Mouse (Mus musculus) lung, embryonic 16.5 days (tissue): ENCODE measurements at regions not wholly inside any gene's neighbourhood (a gene's known extent, or its start where the extent isn't known, plus 50 kb on each side); places are given as distances from the start of the nearest gene placed in this dataset.

ENCODE experiments used
- ATAC-seq: fragments of 200-750 bp; cut with Nextera tagmentation; 2 replicates; pipeline ENCODE4 v1.8.0; 2017; ENCODE audit warnings: low read depth, mild to moderate bottlenecking, moderate library complexity
- H3K27ac ChIP-seq: fragments of 300-500 bp; sonication (generic); 2 replicates; pipeline ENCODE4 v1.5.1; 2014; ENCODE audit warnings: mild to moderate bottlenecking, control low read depth, low read length
- H3K27me3 ChIP-seq: fragments of 300-500 bp; sonication (generic); 2 replicates; pipeline ENCODE4 v1.6.1; 2014; ENCODE audit warnings: low read depth, low read length, mixed read lengths; ENCODE audit not compliant: control insufficient read depth, insufficient read depth
- H3K36me3 ChIP-seq: fragments of 300-500 bp; sonication (generic); 2 replicates; pipeline ENCODE4 v1.6.1; 2014; ENCODE audit warnings: low read length; ENCODE audit not compliant: control insufficient read depth, insufficient read depth
- H3K4me1 ChIP-seq: fragments of 300-500 bp; sonication (generic); replicated peaks from 2 replicates; pipeline ENCODE4 v1.6.1; 2014; ENCODE audit warnings: low read length, mixed read lengths; ENCODE audit not compliant: control insufficient read depth, insufficient read depth
- H3K4me2 ChIP-seq: fragments of 300-500 bp; sonication (generic); 2 replicates; pipeline ENCODE4 v1.6.1; 2014; ENCODE audit warnings: low read depth, low read length, control low read depth
- H3K4me3 ChIP-seq: fragments of 300-500 bp; sonication (generic); 2 replicates; pipeline ENCODE4 v1.5.1; 2014; ENCODE audit warnings: mild to moderate bottlenecking, low read length, control low read depth
- H3K9ac ChIP-seq: fragments of 300-500 bp; sonication (generic); 2 replicates; pipeline ENCODE4 v1.6.1; 2014; ENCODE audit warnings: low read length, control low read depth
- H3K9me3 ChIP-seq: fragments of 300-500 bp; sonication (generic); 2 replicates; pipeline ENCODE4 v1.6.1; 2016; ENCODE audit warnings: low read length; ENCODE audit not compliant: control insufficient read depth
- WGBS: fragments of 180-500 bp; shearing (Covaris S2); extraction: QIAGEN DNeasy Blood & Tissue Kit; methylation state at CpG from one replicate; pipeline ENCODE4 v1.1.7; 2014; 5-methylcytosine and 5-hydroxymethylcytosine counted together

- Histone ChIP-seq H3K4me2 (no peak overlapping the region), H3K36me3 (no peaks in the 10 kb centered on the region), H3K27me3 (no peaks in the 10 kb centered on the region), H3K4me3 (no peak overlapping the region), H3K4me1 (no peaks in the 10 kb centered on the region), H3K9me3 (no peaks in the 10 kb centered on the region), H3K27ac (no peak overlapping the region), H3K9ac (no peak overlapping the region)
- ATAC-seq, result no peak
These were observed 3131.6 kb upstream of the Lrrc6 start for GRCm38 (mm10) chr15:69632306-69632705.

- Histone ChIP-seq H3K27ac (no peak overlapping the region), H3K36me3 (no peaks in the 10 kb centered on the region), H3K4me2 (no peak overlapping the region), H3K27me3 (no peaks in the 10 kb centered on the region), H3K9me3 (no peaks in the 10 kb centered on the region), H3K4me1 (no peaks in the 10 kb centered on the region), H3K9ac (no peak overlapping the region), H3K4me3 (no peak overlapping the region)
- ATAC-seq, result no peak
- WGBS, result 84% methylated on average over 2 of the region's 2 CpGs
These were observed 3117.3 kb upstream of the Lrrc6 start for GRCm38 (mm10) chr15:69617998-69618397.

DNA sequence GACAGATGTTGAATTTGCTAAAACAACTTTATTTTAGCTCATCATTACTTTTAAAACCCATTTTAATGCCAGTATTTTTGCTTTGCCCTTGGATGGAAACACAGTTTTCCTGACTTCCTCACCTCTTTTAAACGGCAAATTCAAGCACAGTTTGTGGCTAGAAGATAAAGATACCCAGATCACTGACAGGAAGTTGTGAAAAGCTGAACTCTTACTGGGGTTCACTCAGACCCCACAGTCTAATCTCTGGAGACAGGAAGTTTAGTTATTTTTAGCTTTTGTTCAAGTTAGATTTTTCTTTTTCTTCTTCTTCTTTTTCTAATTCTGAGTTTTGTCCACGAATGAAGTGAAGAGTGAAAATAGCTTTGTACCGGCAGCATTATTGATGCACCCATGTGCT lies 3113.3 kb upstream of the Lrrc6 start:
- no peak overlapping the region for H3K4me2 ChIP-seq
- no peaks in the 10 kb centered on the region for H3K9me3 ChIP-seq
- no peaks in the 10 kb centered on the region for H3K36me3 ChIP-seq
- WGBS, result 52% methylated on average over 3 of the region's 3 CpGs
- H3K4me3 ChIP-seq, result no peak overlapping the region
- H3K27me3 ChIP-seq, result no peaks in the 10 kb centered on the region
- H3K9ac ChIP-seq, result no peak overlapping the region
- no peaks in the 10 kb centered on the region for H3K4me1 ChIP-seq
- H3K27ac ChIP-seq, result no peak overlapping the region
- ATAC-seq, result no peak

DNA sequence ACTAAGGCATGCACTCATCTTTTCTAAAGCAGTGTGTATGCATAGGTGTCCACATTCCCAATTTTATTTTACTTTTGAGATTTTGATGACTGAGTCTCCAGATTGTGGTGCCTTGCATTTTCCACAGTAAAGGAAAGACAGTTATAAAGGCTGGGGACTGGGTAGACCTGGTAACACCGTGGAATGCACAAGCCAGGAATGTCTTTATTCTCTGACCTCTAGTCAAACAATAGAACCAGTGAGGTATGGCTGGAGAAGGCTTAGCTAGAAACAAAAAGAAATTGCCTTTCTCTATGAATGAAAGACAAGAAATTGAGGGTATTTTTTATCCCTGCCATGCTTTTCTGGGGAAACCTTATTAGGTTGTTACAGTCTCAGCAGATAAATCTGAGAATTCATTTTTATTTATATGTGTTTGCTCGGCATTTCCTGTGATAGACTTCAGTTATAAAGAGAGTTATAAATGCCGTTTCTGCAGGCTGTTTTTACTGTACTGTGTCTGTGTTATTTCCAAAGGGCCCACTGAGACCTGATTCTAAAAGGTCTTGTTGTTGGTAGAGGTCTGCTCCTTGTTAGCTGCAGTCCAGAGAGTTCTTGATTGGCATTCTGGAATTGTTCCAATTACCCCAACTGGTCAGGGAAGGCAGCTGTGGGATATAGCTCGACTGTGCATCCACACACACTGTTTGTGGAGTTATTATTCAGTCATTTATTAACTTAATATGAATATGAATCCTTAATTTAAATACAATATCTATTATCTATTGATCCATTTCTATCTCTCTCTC lies 3090.7 kb upstream of the Lrrc6 start:
- ATAC-seq, result no peak
- no peak overlapping the region for H3K9ac ChIP-seq

DNA sequence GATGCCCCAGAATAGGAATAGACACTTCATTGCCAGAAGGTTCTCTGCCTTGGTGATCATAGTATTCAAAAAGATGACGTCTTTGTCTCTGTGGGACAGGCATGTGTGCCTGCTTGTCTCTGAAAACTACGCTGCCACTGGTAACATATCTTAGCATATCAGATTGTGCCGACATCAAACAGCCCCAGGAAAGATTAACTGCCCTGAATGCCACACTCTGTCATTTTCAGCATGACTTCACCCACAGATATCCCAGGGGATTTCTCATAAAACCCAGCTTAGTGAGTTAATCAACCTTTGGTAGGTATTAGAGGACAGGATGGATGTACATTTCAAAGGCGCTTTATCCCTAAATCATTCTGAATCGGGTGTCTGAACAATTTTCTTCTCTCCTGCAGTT lies 3087.4 kb upstream of the Lrrc6 start:
- H3K27me3 ChIP-seq, result no peaks in the 10 kb centered on the region
- no peak for ATAC-seq
- WGBS, result 64% methylated on average over 5 of the region's 5 CpGs

More for the DNA sequence above, 3090.7 kb upstream of the Lrrc6 start:
- H3K4me1 ChIP-seq, result no peaks in the 10 kb centered on the region
- H3K4me2 ChIP-seq, result no peak overlapping the region
- H3K9me3 ChIP-seq, result no peaks in the 10 kb centered on the region
- 46% methylated on average over 4 of the region's 4 CpGs for WGBS
- H3K36me3 ChIP-seq, result no peaks in the 10 kb centered on the region
- H3K27me3 ChIP-seq, result no peaks in the 10 kb centered on the region
- H3K4me3 ChIP-seq, result no peak overlapping the region
- H3K27ac ChIP-seq, result no peak overlapping the region

GRCm38 (mm10) chr15:69576742-69577141 lies 3076.0 kb upstream of the Lrrc6 start:
- H3K27me3 ChIP-seq, result no peaks in the 10 kb centered on the region
- H3K9ac ChIP-seq, result no peak overlapping the region
- H3K4me2 ChIP-seq, result no peak overlapping the region
- no peaks in the 10 kb centered on the region for H3K36me3 ChIP-seq
- no peaks in the 10 kb centered on the region for H3K4me1 ChIP-seq
- no peaks in the 10 kb centered on the region for H3K9me3 ChIP-seq
- no peak overlapping the region for H3K27ac ChIP-seq
- no peak overlapping the region for H3K4me3 ChIP-seq
- no peak for ATAC-seq
- WGBS, result 31% methylated on average over 2 of the region's 2 CpGs

More for the DNA sequence above, 3087.4 kb upstream of the Lrrc6 start:
- H3K4me1 ChIP-seq, result no peaks in the 10 kb centered on the region
- no peak overlapping the region for H3K4me3 ChIP-seq
- no peaks in the 10 kb centered on the region for H3K9me3 ChIP-seq
- no peak overlapping the region for H3K4me2 ChIP-seq
- no peak overlapping the region for H3K27ac ChIP-seq
- H3K36me3 ChIP-seq, result no peaks in the 10 kb centered on the region
- H3K9ac ChIP-seq, result no peak overlapping the region

GRCm38 (mm10) chr15:69575611-69576153 lies 3075.0 kb upstream of the Lrrc6 start:
- no peak overlapping the region for H3K4me2 ChIP-seq
- no peak for ATAC-seq
- no peak overlapping the region for H3K4me3 ChIP-seq
- H3K4me1 ChIP-seq, result no peaks in the 10 kb centered on the region
- no peak overlapping the region for H3K9ac ChIP-seq
- WGBS, result 45% methylated on average over 4 of the region's 4 CpGs
- no peak overlapping the region for H3K27ac ChIP-seq
- H3K27me3 ChIP-seq, result no peaks in the 10 kb centered on the region
- no peaks in the 10 kb centered on the region for H3K36me3 ChIP-seq
- no peaks in the 10 kb centered on the region for H3K9me3 ChIP-seq

- Histone ChIP-seq H3K27me3 (no peaks in the 10 kb centered on the region), H3K36me3 (no peaks in the 10 kb centered on the region), H3K4me1 (no peaks in the 10 kb centered on the region), H3K27ac (no peak overlapping the region), H3K9me3 (no peaks in the 10 kb centered on the region), H3K4me2 (no peak overlapping the region), H3K4me3 (no peak overlapping the region), H3K9ac (no peak overlapping the region)
- 79% methylated on average over 3 of the region's 3 CpGs for WGBS
- ATAC-seq, result no peak
These were observed 3053.5 kb upstream of the Lrrc6 start for GRCm38 (mm10) chr15:69554171-69554570.

DNA sequence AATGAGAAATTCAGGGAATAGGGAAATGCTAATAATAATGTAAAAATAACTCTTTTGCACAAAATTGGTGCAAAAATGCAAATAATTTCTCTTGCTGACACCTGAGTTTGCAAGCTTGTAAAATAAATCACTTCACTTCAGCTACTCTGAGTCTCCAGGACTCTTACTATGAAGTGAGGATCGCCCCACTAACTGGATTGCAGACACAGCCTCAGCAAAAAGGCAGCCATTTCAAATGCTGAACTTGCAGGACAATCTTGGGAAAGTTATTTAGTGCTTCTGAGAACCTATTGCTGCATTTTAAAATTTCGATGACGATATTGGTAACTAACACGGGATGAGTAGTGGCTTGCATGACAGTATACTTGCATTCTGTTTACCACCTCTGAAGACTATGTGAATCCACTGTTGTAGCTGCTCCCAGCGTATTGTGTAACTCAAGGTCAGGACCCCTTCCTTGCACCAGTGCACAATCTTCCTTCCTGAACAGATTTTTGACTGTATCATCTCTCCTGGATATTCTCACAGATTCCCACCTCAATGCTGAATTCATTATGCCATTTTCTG lies 3051.4 kb upstream of the Lrrc6 start:
- Histone ChIP-seq H3K27ac (no peak overlapping the region), H3K9ac (no peak overlapping the region), H3K4me1 (no peaks in the 10 kb centered on the region), H3K4me2 (no peak overlapping the region), H3K27me3 (no peaks in the 10 kb centered on the region), H3K4me3 (no peak overlapping the region), H3K9me3 (no peaks in the 10 kb centered on the region), H3K36me3 (no peaks in the 10 kb centered on the region)
- 77% methylated on average over 5 of the region's 5 CpGs for WGBS
- ATAC-seq, result no peak
